ENCODE assay signal across 23 mouse cellular contexts in the genomic region with DNA sequence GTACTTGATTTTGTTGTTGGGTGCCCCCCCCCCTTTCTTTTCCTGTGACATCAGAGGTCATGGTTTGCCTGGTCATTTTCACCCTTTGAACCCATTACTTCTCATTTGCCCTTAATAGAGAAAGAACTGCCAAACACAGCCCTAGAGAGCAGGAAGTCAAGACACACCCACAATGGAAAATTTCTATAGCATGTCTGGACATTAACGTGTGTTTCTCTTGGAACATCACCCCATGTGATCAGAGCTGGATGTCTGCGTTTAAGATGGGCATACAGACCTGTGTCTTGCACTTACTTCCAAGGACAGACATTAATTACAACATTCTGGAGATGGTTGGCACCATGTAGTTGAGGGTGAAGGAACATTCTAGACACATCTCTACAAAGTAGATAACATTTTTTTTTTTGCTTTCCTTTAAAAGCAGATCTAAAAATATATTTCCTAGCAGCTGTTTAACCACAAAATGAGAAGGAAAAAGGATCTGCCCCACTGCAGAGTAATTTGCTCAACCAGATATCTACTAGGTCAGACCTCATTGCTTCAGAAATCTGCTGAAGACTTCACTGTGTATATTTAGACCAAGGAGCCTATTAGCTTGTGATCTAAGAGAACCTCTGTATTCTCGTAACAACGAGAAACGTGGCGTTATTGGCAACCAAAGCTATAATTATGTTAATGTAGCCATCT.
DNase-seq lines count a peak whose midpoint lies in the region; ATAC-seq and TF ChIP-seq lines count a peak whose summit lies in the region.
"Had no signal": no experiment of that assay in that cellular context is flagged by ENCODE, and none has a peak within 500 bp of the region (broad histone marks: within the 10 kb centered on the region; RNA-seq: fewer than 3 reads in every experiment).

No protein-coding gene starts in this region.

- no peak overlapping the region for H3K9ac ChIP-seq in intestine, postnatal 0 days (ENCODE audit: low read depth, low read length)
- H3K9ac ChIP-seq in intestine, embryonic 15.5 days: no peak overlapping the region
- no peak overlapping the region for H3K9ac ChIP-seq in ES-Bruce4 (ENCODE audit: low read depth, poor library complexity, severe bottlenecking)
- H3K9ac ChIP-seq in hindbrain, embryonic 13.5 days: no peak overlapping the region
- H3K9ac ChIP-seq: forebrain, postnatal 0 days; heart, embryonic 13.5 days; hindbrain, embryonic 14.5 days; kidney, embryonic 15.5 days; midbrain, embryonic 13.5 days; neural tube, embryonic 12.5 days; stomach, embryonic 15.5 days had no signal

- TF ChIP-seq CTCF in intestine, postnatal 0 days (IDR thresholded peaks at IDR 0.05; ENCODE audit: low read depth): no peak
- TF ChIP-seq CTCF in ES-Bruce4 (IDR thresholded peaks at IDR 0.05; ENCODE audit: low read depth, low read length): no peak

- TF ChIP-seq EP300 in ES-Bruce4 (IDR thresholded peaks at IDR 0.05; ENCODE audit: insufficient read depth, low read depth, low read length): no peak

- 76% methylated on average over 6 of the region's 6 CpGs for WGBS in intestine, postnatal 0 days
- WGBS in intestine, embryonic 15.5 days: 80% methylated on average over 6 of the region's 6 CpGs
- 88% methylated on average over 6 of the region's 6 CpGs for WGBS in hindbrain, embryonic 13.5 days

- no peaks in the 10 kb centered on the region for H3K9me3 ChIP-seq in intestine, postnatal 0 days (ENCODE audit: control insufficient read depth)
- no peaks in the 10 kb centered on the region for H3K9me3 ChIP-seq in intestine, embryonic 15.5 days
- H3K9me3 ChIP-seq in ES-Bruce4 (replicated peaks; ENCODE audit: control insufficient read depth, insufficient read depth, low read length, poor library complexity, severe bottlenecking): no peaks in the 10 kb centered on the region
- H3K9me3 ChIP-seq in hindbrain, embryonic 13.5 days: no peaks in the 10 kb centered on the region
- H3K9me3 ChIP-seq: heart, embryonic 13.5 days; kidney, embryonic 15.5 days; midbrain, embryonic 13.5 days; neural tube, embryonic 12.5 days; stomach, embryonic 15.5 days had no signal

- H3K4me3 ChIP-seq in intestine, postnatal 0 days (ENCODE audit: low read depth, low read length): no peak overlapping the region
- H3K4me3 ChIP-seq in intestine, embryonic 15.5 days (replicated peaks): no peak overlapping the region
- no peak overlapping the region for H3K4me3 ChIP-seq in ES-Bruce4 (ENCODE audit: low read depth, low read length)
- no peak overlapping the region for H3K4me3 ChIP-seq in hindbrain, embryonic 13.5 days
- H3K4me3 ChIP-seq: heart, embryonic 13.5 days; kidney, embryonic 15.5 days; midbrain, embryonic 13.5 days; neural tube, embryonic 12.5 days; stomach, embryonic 15.5 days had no signal

- no peak for ATAC-seq in intestine, postnatal 0 days
- ATAC-seq in intestine, embryonic 15.5 days: no peak
- ATAC-seq in megakaryocyte progenitor cell, adult 5-6 weeks (replicated peaks; ENCODE audit: poor library complexity): peak; percentile 37
- ATAC-seq in hindbrain, embryonic 13.5 days (ENCODE audit: low FRiP score): no peak
- ATAC-seq: forebrain, postnatal 0 days; lung, postnatal 0 days; midbrain, embryonic 13.5 days had no signal

- H3K4me2 ChIP-seq in intestine, postnatal 0 days (replicated peaks; ENCODE audit: low read depth): no peak overlapping the region
- H3K4me2 ChIP-seq in intestine, embryonic 15.5 days (replicated peaks): no peak overlapping the region
- H3K4me2 ChIP-seq in hindbrain, embryonic 13.5 days: no peak overlapping the region
- H3K4me2 ChIP-seq: heart, embryonic 13.5 days; hindbrain, embryonic 14.5 days; kidney, embryonic 15.5 days; midbrain, embryonic 13.5 days; neural tube, embryonic 12.5 days; stomach, embryonic 15.5 days had no signal

- H3K27me3 ChIP-seq in intestine, postnatal 0 days (replicated peaks; ENCODE audit: control insufficient read depth, insufficient read depth, low read length): no peaks in the 10 kb centered on the region
- H3K27me3 ChIP-seq in intestine, embryonic 15.5 days (replicated peaks): no peaks in the 10 kb centered on the region
- H3K27me3 ChIP-seq in ES-Bruce4 (ENCODE audit: control insufficient read depth, insufficient read depth, low read length, poor library complexity, severe bottlenecking): no peaks in the 10 kb centered on the region
- no peaks in the 10 kb centered on the region for H3K27me3 ChIP-seq in hindbrain, embryonic 13.5 days
- H3K27me3 ChIP-seq: heart, embryonic 13.5 days; kidney, embryonic 15.5 days; midbrain, embryonic 13.5 days; neural tube, embryonic 12.5 days; stomach, embryonic 15.5 days had no signal

- no peak for TF ChIP-seq POLR2A in ES-Bruce4 (IDR thresholded peaks at IDR 0.05; ENCODE audit: insufficient read depth, low read length)

- H3K27ac ChIP-seq in intestine, postnatal 0 days (ENCODE audit: low read depth, low read length): peak overlapping the region; percentile 47; the same call in 1 of the 2 replicates
- no peak overlapping the region for H3K27ac ChIP-seq in intestine, embryonic 15.5 days
- peak overlapping the region; percentile 15; the same call in 1 of the 2 replicates for H3K27ac ChIP-seq in ES-Bruce4 (ENCODE audit: insufficient read depth, low read length)
- no peak overlapping the region for H3K27ac ChIP-seq in hindbrain, embryonic 13.5 days
- H3K27ac ChIP-seq: heart, embryonic 13.5 days; hindbrain, embryonic 14.5 days; kidney, embryonic 15.5 days; midbrain, embryonic 13.5 days; neural tube, embryonic 12.5 days; stomach, embryonic 15.5 days had no signal

- no peaks in the 10 kb centered on the region for H3K36me3 ChIP-seq in intestine, postnatal 0 days (ENCODE audit: control insufficient read depth, insufficient read depth)
- no peaks in the 10 kb centered on the region for H3K36me3 ChIP-seq in intestine, embryonic 15.5 days
- H3K36me3 ChIP-seq in ES-Bruce4 (ENCODE audit: control insufficient read depth, insufficient read depth, low read length, poor library complexity, severe bottlenecking): peaks cover 13% of the 10 kb centered on the region; the same call in 1 of the 2 replicates
- no peaks in the 10 kb centered on the region for H3K36me3 ChIP-seq in hindbrain, embryonic 13.5 days
- H3K36me3 ChIP-seq: heart, embryonic 13.5 days; kidney, embryonic 15.5 days; midbrain, embryonic 13.5 days; neural tube, embryonic 12.5 days; stomach, embryonic 15.5 days had no signal

- H3K4me1 ChIP-seq in intestine, postnatal 0 days (replicated peaks; ENCODE audit: control insufficient read depth, insufficient read depth, low read length): peaks cover 4% of the 10 kb centered on the region; the same call in 1 of the 2 replicates
- peaks cover 11% of the 10 kb centered on the region; the same call in 1 of the 2 replicates for H3K4me1 ChIP-seq in intestine, embryonic 15.5 days (replicated peaks)
- H3K4me1 ChIP-seq in ES-Bruce4 (ENCODE audit: control insufficient read depth, insufficient read depth, low read length): peaks cover 14% of the 10 kb centered on the region
- peaks cover 1% of the 10 kb centered on the region; the same call in 1 of the 2 replicates for H3K4me1 ChIP-seq in hindbrain, embryonic 13.5 days (replicated peaks)
- H3K4me1 ChIP-seq: neural tube, embryonic 12.5 days had no signal

- DNase-seq in 416B (ENCODE audit: low read depth): peak; percentile 68
- no peak for DNase-seq in MN1 (ENCODE audit: low spot score)
- no peak for DNase-seq in ovary, postnatal 36 days (ENCODE audit: low spot score)
- DNase-seq: adrenal gland, postnatal 14 days; B cell, adult 2 months; cerebellum, adult 9-11 months; forebrain, postnatal 0 days; heart, postnatal 14 days; layer of hippocampus, adult 9-11 months; right cerebral cortex, postnatal 4 days; thymus, postnatal 25 days had no signal

Comparison
In these comparisons a context has a peak if more than half of its experiments do, and no peak if none do; other contexts are left out.
1. H3K27ac ChIP-seq: peak in intestine, postnatal 0 days (single experiment) and ES-Bruce4 (single experiment); none in intestine, embryonic 15.5 days (single experiment) and hindbrain, embryonic 13.5 days (single experiment).